Mouse (Mus musculus): ENCODE measurements at regions not wholly inside any gene's neighbourhood (a gene's known extent, or its start where the extent isn't known, plus 50 kb on each side); places are given as distances from the start of the nearest gene placed in this dataset.

- H3K4me1 ChIP-seq: no peaks in the 10 kb centered on the region
- no peak overlapping the region for H3K4me3 ChIP-seq
- no peaks in the 10 kb centered on the region for H3K9me3 ChIP-seq
- WGBS: 63% methylated on average over 5 of the region's 5 CpGs
- no peaks in the 10 kb centered on the region for H3K27me3 ChIP-seq (replicated peaks; ENCODE audit: low read depth, poor library complexity, severe bottlenecking)
- no peak overlapping the region for H3K27ac ChIP-seq (replicated peaks)
- DNase-seq (ENCODE audit: low spot score): peak; percentile 7
- no peaks in the 10 kb centered on the region for H3K36me3 ChIP-seq (replicated peaks)
These were observed 250.0 kb downstream of the Prr32 start for GRCm38 (mm10) chrX:45340661-45341060.
